Mouse (Mus musculus): ENCODE measurements around the gene Gm10644. TPM values are rescaled to one million over a fixed set of nuclear protein-coding genes. Genes with fewer than 3 reads are reported as not detected.

Gene Gm10644
- polyA plus RNA-seq, 1 experiment from 2014 or later = 1.1 TPM

DNA sequence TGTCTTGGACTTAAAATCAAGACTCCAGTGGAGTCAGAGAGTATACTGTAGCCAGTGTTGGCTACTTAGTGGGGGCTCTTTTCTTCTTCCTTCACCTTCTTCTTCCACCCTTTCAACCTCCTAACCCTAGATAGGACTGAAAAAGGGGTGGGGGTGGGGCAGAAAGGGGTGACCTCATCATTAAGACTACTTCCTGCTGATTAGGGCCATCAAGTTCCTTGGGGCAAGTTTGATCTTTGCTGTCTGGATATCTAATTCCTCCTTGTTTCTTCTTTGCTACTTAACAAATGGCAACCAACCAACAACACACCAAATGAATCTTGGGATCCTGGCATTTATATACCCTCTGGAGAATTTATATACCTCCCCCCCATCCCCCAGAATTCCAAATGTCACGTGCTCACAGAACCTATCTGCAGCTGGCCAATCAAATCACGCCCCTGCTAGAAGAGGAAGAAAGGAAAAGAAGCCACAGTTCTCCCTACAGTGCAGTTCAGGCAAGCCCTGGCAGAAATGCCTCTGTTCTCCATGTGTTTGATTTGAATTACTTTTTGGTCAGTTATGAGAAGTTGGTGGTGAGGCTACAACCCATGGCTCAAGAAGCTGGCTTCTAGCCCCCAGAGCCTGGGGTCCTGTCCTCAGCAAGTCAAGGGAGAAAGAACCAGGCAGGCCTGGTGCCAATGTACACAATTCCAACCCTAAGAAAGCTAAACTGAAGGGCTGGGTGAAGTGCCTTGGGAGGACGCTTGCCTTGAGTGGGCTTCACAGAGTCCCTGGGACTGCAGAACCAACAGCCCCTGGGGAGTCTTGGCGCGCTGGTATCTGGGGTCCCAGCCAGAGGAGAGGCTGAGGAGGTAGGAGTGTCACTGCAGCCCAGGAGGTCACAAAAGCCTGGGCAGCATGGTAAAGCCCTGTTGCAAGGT is 42.9 kb downstream of the Gm10644 start:
- no peak for ATAC-seq (ENCODE audit: low read depth)

DNA sequence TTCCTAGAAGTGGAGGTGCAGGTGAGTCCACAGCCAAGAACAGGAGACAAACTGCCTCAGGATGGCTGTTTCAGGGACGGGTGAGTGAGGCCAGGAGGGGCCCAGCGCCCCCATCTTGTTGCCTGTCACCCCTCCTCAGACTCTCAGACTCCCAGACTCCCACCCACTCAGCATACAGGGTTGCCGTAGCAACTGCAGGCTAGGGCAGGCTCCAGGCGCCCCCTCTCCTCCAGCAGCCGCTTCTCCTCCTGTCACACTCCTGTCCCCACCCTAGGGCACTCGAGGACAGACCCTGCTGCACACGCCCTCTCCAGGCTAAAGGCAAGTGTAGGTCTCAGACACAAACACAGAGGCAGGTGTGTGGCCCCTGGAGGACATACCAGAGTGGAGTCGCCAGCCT is 45.7 kb downstream of the Gm10644 start:
- Histone ChIP-seq H3K27ac (ENCODE audit: low read depth, low read length) (no peak overlapping the region), H3K4me3 (ENCODE audit: low read depth, low read length) (no peak overlapping the region), H3K27me3 (ENCODE audit: control insufficient read depth, insufficient read depth, low read length) (no peaks in the 10 kb centered on the region), H3K9ac (replicated peaks; ENCODE audit: low read depth, low read length) (no peak overlapping the region), H3K4me1 (ENCODE audit: control insufficient read depth, insufficient read depth, low read length) (peaks cover 20% of the 10 kb centered on the region; the same call in 1 of the 2 replicates), H3K9me3 (ENCODE audit: control insufficient read depth, low read length) (no peaks in the 10 kb centered on the region), H3K4me2 (ENCODE audit: low read depth, low read length) (no peak overlapping the region), H3K36me3 (ENCODE audit: control insufficient read depth, insufficient read depth, low read length) (no peaks in the 10 kb centered on the region)
- 48% methylated on average over 8 of the region's 8 CpGs for WGBS
- no peak; the same call in 1 of the 2 replicates for ATAC-seq (ENCODE audit: low read depth)

More for the DNA sequence above, 42.9 kb downstream of the Gm10644 start:
- Histone ChIP-seq H3K9ac (replicated peaks; ENCODE audit: low read depth, low read length) (no peak overlapping the region), H3K27me3 (ENCODE audit: control insufficient read depth, insufficient read depth, low read length) (no peaks in the 10 kb centered on the region), H3K4me3 (ENCODE audit: low read depth, low read length) (no peak overlapping the region), H3K27ac (ENCODE audit: low read depth, low read length) (no peak overlapping the region), H3K4me2 (ENCODE audit: low read depth, low read length) (no peak overlapping the region), H3K36me3 (ENCODE audit: control insufficient read depth, insufficient read depth, low read length) (no peaks in the 10 kb centered on the region), H3K4me1 (ENCODE audit: control insufficient read depth, insufficient read depth, low read length) (peaks cover 20% of the 10 kb centered on the region), H3K9me3 (ENCODE audit: control insufficient read depth, low read length) (no peaks in the 10 kb centered on the region)
- 71% methylated on average over 5 of the region's 5 CpGs for WGBS

DNA sequence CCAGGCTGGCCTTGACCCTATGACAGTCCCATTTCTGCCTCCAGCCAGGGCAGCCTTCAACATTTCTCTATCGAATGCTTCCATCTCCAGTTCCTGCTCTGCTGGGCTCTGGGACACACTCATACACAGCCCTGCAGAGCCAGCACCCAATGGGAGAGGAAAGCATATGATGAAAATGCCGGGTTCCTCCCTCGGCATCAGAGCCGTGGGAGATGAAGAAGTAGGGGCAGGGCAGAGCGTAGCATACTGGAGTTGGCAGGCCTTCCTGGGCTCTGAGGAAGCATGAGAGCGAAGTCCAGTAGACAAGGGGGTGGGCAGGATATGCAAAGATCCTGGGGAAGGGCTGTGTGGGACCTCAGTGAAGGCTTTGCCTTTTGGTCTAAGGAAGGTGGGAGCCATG is 46.4 kb downstream of the Gm10644 start:
- Histone ChIP-seq H3K36me3 (ENCODE audit: control insufficient read depth, insufficient read depth, low read length) (no peaks in the 10 kb centered on the region), H3K9me3 (ENCODE audit: control insufficient read depth, low read length) (no peaks in the 10 kb centered on the region), H3K4me1 (ENCODE audit: control insufficient read depth, insufficient read depth, low read length) (peaks cover 27% of the 10 kb centered on the region), H3K4me2 (ENCODE audit: low read depth, low read length) (no peak overlapping the region), H3K27me3 (ENCODE audit: control insufficient read depth, insufficient read depth, low read length) (no peaks in the 10 kb centered on the region), H3K9ac (replicated peaks; ENCODE audit: low read depth, low read length) (no peak overlapping the region), H3K27ac (ENCODE audit: low read depth, low read length) (no peak overlapping the region), H3K4me3 (ENCODE audit: low read depth, low read length) (no peak overlapping the region)
- WGBS = 82% methylated on average over 6 of the region's 6 CpGs
- ATAC-seq (ENCODE audit: low read depth) = no peak

DNA sequence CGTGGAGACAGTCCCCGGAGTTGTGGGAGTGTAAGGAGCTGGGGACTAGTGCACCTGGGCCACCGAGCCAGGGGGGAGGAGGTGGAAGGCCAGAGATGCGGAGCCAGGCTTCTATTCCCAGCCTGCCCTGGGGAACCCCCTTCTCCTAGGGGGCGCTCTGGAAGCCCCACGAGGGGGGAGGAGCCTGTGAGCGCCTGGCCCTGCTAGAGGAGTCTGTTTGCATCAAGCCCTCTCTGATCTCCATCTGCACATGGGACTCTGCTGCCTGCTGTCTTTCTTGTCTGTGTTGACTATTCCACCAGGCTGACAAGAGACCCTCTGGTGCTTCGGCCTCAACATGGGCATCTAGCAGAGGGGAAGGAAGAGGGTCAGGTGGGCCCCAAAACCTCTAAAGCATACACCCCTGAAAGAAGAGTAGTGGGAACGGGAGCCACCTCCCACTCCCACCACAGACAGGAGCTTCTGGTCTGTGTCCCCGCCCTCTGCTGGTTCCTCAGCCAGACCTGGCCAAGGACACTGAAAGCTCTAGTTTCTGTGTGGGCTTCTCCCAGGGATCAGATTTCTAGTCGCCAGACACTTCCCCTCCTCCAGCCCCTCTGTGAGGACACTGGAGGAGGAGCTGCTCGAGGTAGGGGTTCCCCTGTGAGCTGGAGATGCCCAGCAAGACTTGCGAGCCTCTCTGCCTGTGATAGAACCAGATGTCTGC is 51.9 kb downstream of the Gm10644 start:
- Histone ChIP-seq H3K27ac (ENCODE audit: low read depth, low read length) (no peak overlapping the region), H3K36me3 (ENCODE audit: control insufficient read depth, insufficient read depth, low read length) (no peaks in the 10 kb centered on the region), H3K27me3 (ENCODE audit: control insufficient read depth, insufficient read depth, low read length) (no peaks in the 10 kb centered on the region), H3K4me3 (ENCODE audit: low read depth, low read length) (peak overlapping the region; percentile 97; the same call in 1 of the 2 replicates), H3K9ac (replicated peaks; ENCODE audit: low read depth, low read length) (peak overlapping the region; percentile 8; the same call in 1 of the 2 replicates), H3K4me1 (ENCODE audit: control insufficient read depth, insufficient read depth, low read length) (peaks cover 33% of the 10 kb centered on the region), H3K4me2 (ENCODE audit: low read depth, low read length) (peak overlapping the region; percentile 62), H3K9me3 (ENCODE audit: control insufficient read depth, low read length) (no peaks in the 10 kb centered on the region)
- 9% methylated on average over 13 of the region's 13 CpGs for WGBS
- ATAC-seq (ENCODE audit: low read depth) = no peak

DNA sequence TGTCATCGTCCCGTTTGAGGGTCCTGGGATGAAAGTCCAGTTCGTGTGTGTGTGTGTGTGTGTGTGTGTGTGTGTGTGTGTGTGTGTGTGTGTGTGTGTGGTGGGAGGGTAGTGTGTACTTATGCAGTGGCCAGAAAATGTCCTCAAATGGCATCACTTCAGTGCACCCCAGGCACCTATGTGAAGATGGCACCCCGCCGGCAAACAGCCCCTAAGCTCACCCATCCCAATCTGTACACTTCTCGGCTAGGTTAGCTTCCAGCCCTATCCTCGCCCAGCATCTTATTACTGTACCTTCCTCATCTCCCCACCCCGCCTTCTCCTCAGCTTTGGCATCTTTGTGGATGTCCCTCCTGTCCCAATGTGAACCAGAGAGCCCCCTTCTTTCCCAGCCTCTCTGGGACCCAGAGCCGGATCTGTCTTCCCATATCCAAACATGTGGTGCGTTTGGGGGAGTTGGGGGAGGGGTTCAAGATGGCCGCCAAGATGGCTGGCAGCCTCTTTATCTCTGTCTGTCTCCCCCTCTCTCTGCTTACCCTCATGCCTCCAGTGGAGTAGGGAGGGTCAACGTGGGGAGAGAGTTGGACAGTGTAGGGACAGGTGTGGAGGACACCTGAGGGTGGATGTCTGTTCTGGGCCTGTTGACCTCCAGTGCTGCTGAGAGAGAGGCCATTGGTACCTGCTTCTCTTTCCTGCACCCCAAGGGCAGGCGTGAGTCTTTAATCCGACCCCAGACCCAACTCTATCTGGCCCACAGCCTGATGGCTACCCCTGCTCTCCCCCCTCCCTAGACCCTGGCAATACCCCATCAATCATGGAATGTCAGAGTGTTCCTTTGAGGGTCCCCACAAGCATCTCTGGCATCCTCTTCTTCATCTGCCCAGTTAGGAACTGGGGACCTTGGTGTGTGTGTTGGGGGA is 53.2 kb downstream of the Gm10644 start:
- ATAC-seq (ENCODE audit: low read depth) = no peak
- no peaks in the 10 kb centered on the region for H3K9me3 ChIP-seq (ENCODE audit: control insufficient read depth, low read length)
- peaks cover 26% of the 10 kb centered on the region for H3K4me1 ChIP-seq (ENCODE audit: control insufficient read depth, insufficient read depth, low read length)
- peak overlapping the region; percentile 62 for H3K4me2 ChIP-seq (ENCODE audit: low read depth, low read length)
- WGBS = 16% methylated on average over 14 of the region's 14 CpGs
- H3K36me3 ChIP-seq (ENCODE audit: control insufficient read depth, insufficient read depth, low read length) = no peaks in the 10 kb centered on the region
- peak overlapping the region; percentile 97 for H3K4me3 ChIP-seq (ENCODE audit: low read depth, low read length)
- no peaks in the 10 kb centered on the region for H3K27me3 ChIP-seq (ENCODE audit: control insufficient read depth, insufficient read depth, low read length)
- H3K27ac ChIP-seq (ENCODE audit: low read depth, low read length) = peak overlapping the region; percentile 98
- H3K9ac ChIP-seq (replicated peaks; ENCODE audit: low read depth, low read length) = peak overlapping the region; percentile 99

DNA sequence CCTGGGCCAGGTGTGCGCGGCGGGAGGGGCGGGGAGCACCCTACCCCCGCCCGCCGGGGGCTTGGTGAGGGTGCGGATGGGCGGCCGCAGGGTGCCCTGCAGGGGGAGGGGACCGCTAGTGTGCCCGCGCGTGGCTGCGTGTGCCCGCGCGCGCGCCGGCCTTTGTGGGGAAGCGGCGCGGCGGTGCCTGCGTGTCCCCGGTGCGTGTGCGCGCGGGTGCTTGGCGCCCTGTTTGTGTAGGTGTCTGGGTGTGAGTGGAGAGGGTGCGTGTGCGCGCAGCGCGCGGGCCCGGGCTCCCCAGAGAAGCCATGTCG is 54.1 kb downstream of the Gm10644 start:
- Histone ChIP-seq H3K4me1 (ENCODE audit: control insufficient read depth, insufficient read depth, low read length) (peaks cover 26% of the 10 kb centered on the region), H3K4me2 (ENCODE audit: low read depth, low read length) (peak overlapping the region; percentile 62), H3K4me3 (ENCODE audit: low read depth, low read length) (peak overlapping the region; percentile 97), H3K36me3 (ENCODE audit: control insufficient read depth, insufficient read depth, low read length) (no peaks in the 10 kb centered on the region), H3K9me3 (ENCODE audit: control insufficient read depth, low read length) (no peaks in the 10 kb centered on the region), H3K27me3 (ENCODE audit: control insufficient read depth, insufficient read depth, low read length) (no peaks in the 10 kb centered on the region), H3K27ac (ENCODE audit: low read depth, low read length) (peak overlapping the region; percentile 98), H3K9ac (replicated peaks; ENCODE audit: low read depth, low read length) (peak overlapping the region; percentile 99)
- ATAC-seq (ENCODE audit: low read depth) = no peak
- WGBS = under 1% methylated on average over 36 of the region's 40 CpGs

DNA sequence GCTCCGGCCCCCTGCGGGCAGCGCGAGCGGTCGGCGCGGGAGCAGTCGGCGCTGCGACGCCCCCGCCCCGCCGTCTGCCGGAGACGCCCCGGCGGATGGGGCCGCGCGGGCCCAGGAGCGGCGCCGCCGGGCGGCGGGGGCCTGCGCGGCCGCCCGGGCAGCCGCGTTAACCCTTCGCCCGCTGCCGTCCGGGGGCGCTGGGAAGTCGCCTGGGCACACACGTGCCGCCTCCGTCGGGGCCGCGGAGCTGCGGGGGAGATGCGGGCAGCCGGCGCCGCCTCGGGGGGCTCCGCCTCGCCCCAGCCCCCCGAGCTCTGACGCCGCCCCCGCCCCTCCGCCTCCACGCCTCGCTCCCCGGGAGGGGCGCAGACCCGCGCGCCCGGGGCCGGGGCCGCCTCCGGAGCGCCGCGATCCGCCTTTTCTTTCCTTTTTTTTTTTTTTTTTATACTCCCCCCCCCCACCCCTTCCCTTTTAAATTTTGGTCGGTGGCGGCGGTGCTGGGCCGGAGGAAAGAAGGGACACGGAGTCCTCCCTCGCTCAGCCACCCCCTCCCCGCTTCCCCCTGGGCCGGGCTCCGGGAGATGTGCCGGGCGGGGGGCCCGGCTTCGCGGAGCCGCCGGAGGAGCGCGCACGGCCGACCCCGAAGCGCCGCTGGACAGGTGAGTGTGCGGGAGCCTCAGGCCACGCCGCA is 54.6 kb downstream of the Gm10644 start:
- under 1% methylated on average over 33 of the region's 100 CpGs for WGBS
- Histone ChIP-seq H3K9ac (replicated peaks; ENCODE audit: low read depth, low read length) (peak overlapping the region; percentile 99), H3K4me2 (ENCODE audit: low read depth, low read length) (peak overlapping the region; percentile 62), H3K4me3 (ENCODE audit: low read depth, low read length) (peak overlapping the region; percentile 97), H3K27ac (ENCODE audit: low read depth, low read length) (peak overlapping the region; percentile 98), H3K4me1 (ENCODE audit: control insufficient read depth, insufficient read depth, low read length) (peaks cover 26% of the 10 kb centered on the region), H3K36me3 (ENCODE audit: control insufficient read depth, insufficient read depth, low read length) (no peaks in the 10 kb centered on the region), H3K27me3 (ENCODE audit: control insufficient read depth, insufficient read depth, low read length) (no peaks in the 10 kb centered on the region), H3K9me3 (ENCODE audit: control insufficient read depth, low read length) (no peaks in the 10 kb centered on the region)
- 0 out of 2 replicates have a peak, but pooled peaks have one; percentile 0 for ATAC-seq (ENCODE audit: low read depth)

Measured in neural tube, embryonic 14.5 days (tissue).